Mouse (Mus musculus) kidney, postnatal 0 days (tissue): ENCODE data around the gene Fchsd2. TPM values are rescaled to one million over a fixed set of nuclear protein-coding genes. Genes with fewer than 3 reads are reported as not detected.

Experiments
- ATAC-seq: fragments of 200-750 bp; cut with Nextera tagmentation; replicated peaks from 2 replicates; pipeline ENCODE4 v1.8.0; 2017; ENCODE audit warnings: low read depth, moderate number of reproducible peaks, moderate TSS enrichment, moderate library complexity; ENCODE audit not compliant: low FRiP score
- DNase-seq: peaks from one replicate; pipeline ENCODE4 v3.0.0-alpha.2; 2016; ENCODE audit warnings: low spot score
- H3K27ac ChIP-seq: fragments of 300-500 bp; sonication (generic); 2 replicates; pipeline ENCODE4 v1.5.1; 2014; ENCODE audit warnings: mild to moderate bottlenecking
- H3K27me3 ChIP-seq: fragments of 300-500 bp; sonication (generic); 2 replicates; pipeline ENCODE4 v1.6.1; 2014; ENCODE audit warnings: low read length, mixed read lengths; ENCODE audit not compliant: insufficient read depth
- H3K36me3 ChIP-seq: fragments of 300-500 bp; sonication (generic); 2 replicates; pipeline ENCODE4 v1.6.1; 2014; ENCODE audit warnings: low read length, mixed read lengths; ENCODE audit not compliant: insufficient read depth
- H3K4me1 ChIP-seq: fragments of 300-500 bp; sonication (generic); replicated peaks from 2 replicates; pipeline ENCODE4 v1.6.1; 2014; ENCODE audit warnings: antibody characterized with exemption, low read length, mixed read lengths; ENCODE audit not compliant: insufficient read depth
- H3K4me2 ChIP-seq: fragments of 300-500 bp; sonication (generic); 2 replicates; pipeline ENCODE4 v1.6.1; 2014; ENCODE audit warnings: mild to moderate bottlenecking, low read length, moderate library complexity, mixed read lengths
- H3K4me3 ChIP-seq: fragments of 300-500 bp; sonication (generic); replicated peaks from 2 replicates; pipeline ENCODE4 v1.5.1; 2014; ENCODE audit warnings: low read depth, low read length
- H3K9ac ChIP-seq: fragments of 300-500 bp; sonication (generic); 2 replicates; pipeline ENCODE4 v1.6.1; 2014; ENCODE audit warnings: low read depth, low read length
- H3K9me3 ChIP-seq: fragments of 300-500 bp; sonication (generic); replicated peaks from 2 replicates; pipeline ENCODE4 v1.6.1; 2016; ENCODE audit warnings: low read length, inconsistent platforms, mixed read lengths
- CTCF ChIP-seq: IDR thresholded peaks from 2 replicates; pipeline ENCODE4 v1.5.1; 2016; ENCODE audit warnings: antibody characterized with exemption, low read depth, mild to moderate bottlenecking, moderate library complexity
- WGBS: fragments of 180-500 bp; shearing (Covaris S2); extraction: QIAGEN DNeasy Blood & Tissue Kit; methylation state at CpG from one replicate; pipeline ENCODE4 v1.1.7; 2014; 5-methylcytosine and 5-hydroxymethylcytosine counted together
- polyA plus RNA-seq: library from polyadenylated mRNA; unstranded; fragments of >200 nt; fragmentation: Nextera tagmentation; extraction: Ambion mirVana; gene quantifications from 2 replicates; pipeline ENCODE4 v1.2.1, GENCODE M21; 2015

The Fchsd2 gene
- polyA plus RNA-seq, 1 experiment from 2014 or later = 15.9 TPM

DNA sequence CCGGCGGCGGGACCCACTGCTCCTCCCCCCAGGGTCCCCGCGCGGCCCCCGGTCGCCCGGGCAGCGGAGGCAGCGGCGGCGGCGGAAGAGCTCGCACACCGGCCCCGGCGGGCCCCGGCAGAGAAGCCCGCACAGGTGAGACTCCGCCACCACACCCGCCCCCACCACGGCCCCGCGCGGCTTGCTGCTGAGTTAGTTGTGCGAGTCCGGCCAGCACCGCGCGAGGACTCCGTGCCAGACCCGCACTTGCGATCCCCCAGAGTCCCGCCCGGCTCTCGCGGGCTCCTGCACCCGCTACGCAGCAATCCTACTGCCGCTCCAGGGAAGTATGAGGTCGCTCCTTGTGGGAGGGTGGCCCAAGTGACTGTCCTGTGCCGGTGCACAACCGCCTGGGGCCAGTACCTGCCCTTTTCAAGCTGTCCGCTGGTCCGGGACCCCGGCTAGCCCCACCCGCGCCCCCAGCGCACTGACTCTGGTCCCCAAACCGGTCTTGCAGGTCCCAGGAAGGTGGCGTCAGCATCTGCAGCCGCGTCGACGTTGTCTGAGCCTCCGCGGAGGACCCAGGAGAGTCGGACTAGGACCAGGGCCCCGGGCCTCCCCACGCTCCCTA lies 228.7 kb downstream of the Fchsd2 start:
- peak overlapping the region; percentile 87 for H3K9ac ChIP-seq
- DNase-seq = peak; percentile 47
- H3K4me2 ChIP-seq = peak overlapping the region; percentile 94
- H3K27me3 ChIP-seq = no peaks in the 10 kb centered on the region
- ATAC-seq = peak; percentile 50
- H3K27ac ChIP-seq = peak overlapping the region; percentile 85
- TF ChIP-seq CTCF = no peak
- H3K9me3 ChIP-seq = no peaks in the 10 kb centered on the region
- WGBS = 2% methylated on average over 40 of the region's 61 CpGs
- H3K4me3 ChIP-seq = peak overlapping the region; percentile 56
- H3K4me1 ChIP-seq = peaks cover 29% of the 10 kb centered on the region
- H3K36me3 ChIP-seq = no peaks in the 10 kb centered on the region

DNA sequence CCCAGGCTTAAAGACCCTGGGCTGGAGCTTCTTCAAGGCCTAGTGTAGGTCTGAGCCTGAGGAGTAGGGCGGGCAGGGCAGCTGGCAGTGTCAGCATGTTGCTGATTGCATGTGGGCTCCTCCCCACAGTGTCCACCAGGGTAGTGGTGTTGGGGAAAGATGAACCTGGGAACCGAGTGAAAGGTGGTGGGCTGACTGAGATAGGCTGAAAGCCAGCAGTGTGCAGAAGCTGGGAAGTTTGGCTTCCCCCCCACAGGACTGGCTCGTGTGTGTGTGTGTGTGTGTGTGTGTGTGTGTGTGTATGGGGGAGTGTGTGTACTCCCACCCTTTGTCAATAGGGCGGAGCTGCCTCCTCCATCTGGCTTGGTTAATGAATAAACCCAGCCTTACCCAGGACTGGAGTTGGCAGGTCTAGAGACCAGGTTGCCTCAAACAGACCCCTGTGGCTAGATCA lies 230.5 kb downstream of the Fchsd2 start:
- H3K4me1 ChIP-seq = peaks cover 29% of the 10 kb centered on the region
- no peak for TF ChIP-seq CTCF
- ATAC-seq (peak; percentile 37), DNase-seq (no peak)
- 55% methylated on average over 4 of the region's 4 CpGs for WGBS
- H3K27me3 ChIP-seq = no peaks in the 10 kb centered on the region
- H3K4me3 ChIP-seq = no peak overlapping the region
- H3K27ac ChIP-seq = peak overlapping the region; percentile 31; the same call in 1 of the 2 replicates
- H3K9ac ChIP-seq = no peak overlapping the region
- no peaks in the 10 kb centered on the region for H3K9me3 ChIP-seq
- peak overlapping the region; percentile 94 for H3K4me2 ChIP-seq
- no peaks in the 10 kb centered on the region for H3K36me3 ChIP-seq

DNA sequence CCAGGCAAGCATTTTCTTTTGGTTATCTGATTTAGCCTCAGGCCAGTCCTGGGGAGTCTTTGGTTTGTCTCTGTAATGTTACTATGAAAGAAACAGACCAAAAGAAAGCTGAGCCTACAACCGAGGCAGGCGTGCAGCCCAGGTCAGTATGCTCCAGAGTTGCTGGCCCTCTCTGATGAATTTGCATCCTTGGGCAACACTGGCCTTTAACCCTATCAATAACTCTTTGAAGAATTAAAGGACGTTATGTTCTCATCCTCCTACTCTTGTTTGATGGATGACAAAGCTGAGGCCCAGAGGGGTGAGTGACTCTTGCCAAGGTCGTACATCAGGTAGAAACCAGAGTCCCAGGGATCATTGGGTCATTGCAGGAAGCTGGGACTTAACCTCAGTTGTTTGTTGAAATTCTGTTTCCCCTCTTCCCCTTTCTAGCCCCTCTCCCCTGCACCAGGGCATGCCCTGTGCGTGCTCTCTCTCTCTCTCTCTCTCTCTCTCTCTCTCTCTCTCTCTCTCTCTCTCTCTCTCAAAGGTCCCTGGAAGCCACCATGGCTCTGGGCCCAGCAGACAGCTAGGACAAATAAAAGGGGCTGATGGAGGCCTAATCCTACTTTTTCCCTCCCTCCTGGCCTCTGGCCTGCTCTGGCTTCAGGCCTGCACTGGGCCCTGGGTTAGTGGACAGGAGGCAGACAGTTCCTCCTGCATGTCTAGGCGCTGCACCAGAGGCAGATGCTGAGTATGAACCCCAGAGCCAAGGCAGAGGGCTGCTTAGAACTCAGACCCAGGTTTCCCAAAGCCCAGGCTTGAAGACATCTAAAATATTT lies 231.7 kb downstream of the Fchsd2 start:
- Histone ChIP-seq H3K4me3 (no peak overlapping the region), H3K4me2 (no peak overlapping the region), H3K9me3 (no peaks in the 10 kb centered on the region), H3K9ac (no peak overlapping the region), H3K4me1 (peaks cover 29% of the 10 kb centered on the region), H3K36me3 (no peaks in the 10 kb centered on the region), H3K27ac (no peak overlapping the region), H3K27me3 (no peaks in the 10 kb centered on the region)
- ATAC-seq (no peak), DNase-seq (no peak)
- WGBS = 41% methylated on average over 6 of the region's 6 CpGs
- no peak for TF ChIP-seq CTCF

DNA sequence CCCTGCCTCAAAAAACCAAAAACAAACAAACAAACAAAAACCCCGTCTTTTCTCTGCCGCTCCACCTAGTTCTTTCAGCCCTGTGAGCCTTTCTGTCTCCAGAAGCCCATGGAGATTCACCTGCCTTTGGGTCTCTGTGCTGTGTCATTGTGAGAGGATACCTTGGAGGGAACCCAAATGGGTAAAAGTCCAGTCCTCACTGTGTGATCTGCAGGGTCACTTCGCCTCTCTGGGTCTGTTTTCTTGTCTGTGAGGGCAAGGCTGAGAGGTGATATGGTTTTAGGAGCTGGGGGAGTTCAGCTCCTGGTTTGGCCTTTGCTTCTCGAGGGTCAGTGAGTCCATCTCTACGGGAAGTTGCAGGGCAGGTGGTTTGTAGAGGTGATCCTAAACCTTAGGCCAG lies 233.3 kb downstream of the Fchsd2 start:
- no peak overlapping the region for H3K4me3 ChIP-seq
- ATAC-seq = no peak
- no peaks in the 10 kb centered on the region for H3K9me3 ChIP-seq
- no peak overlapping the region for H3K27ac ChIP-seq
- H3K9ac ChIP-seq = no peak overlapping the region
- H3K4me2 ChIP-seq = no peak overlapping the region
- DNase-seq = no peak
- whole genome bisulfite sequencing = 73% methylated on average over 5 of the region's 5 CpGs
- H3K36me3 ChIP-seq = 0 out of 2 replicates have a peak, but pooled peaks cover 1% of the 10 kb centered on the region
- H3K4me1 ChIP-seq = peaks cover 21% of the 10 kb centered on the region
- no peaks in the 10 kb centered on the region for H3K27me3 ChIP-seq
- TF ChIP-seq CTCF = no peak

DNA sequence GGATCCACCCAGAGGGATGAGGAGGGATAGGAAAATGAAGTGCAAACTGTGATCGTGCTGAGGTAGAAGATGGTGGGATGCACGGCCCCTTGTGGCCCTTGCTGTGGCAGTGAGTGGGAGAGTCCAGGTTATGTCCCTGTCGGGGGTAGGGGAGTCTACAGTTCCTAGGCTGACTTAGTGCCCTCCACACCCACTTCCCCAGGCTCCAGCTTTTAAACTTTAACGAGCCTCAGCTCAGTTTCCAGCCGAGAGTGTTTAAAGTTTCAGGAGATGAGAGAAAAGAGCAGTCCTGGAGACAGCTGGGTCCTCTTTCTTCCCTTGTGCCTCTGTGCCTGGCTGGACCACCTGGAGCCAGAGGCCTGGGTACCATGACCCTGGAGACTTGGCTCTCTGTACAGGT lies 234.6 kb downstream of the Fchsd2 start:
- no peaks in the 10 kb centered on the region for H3K27me3 ChIP-seq
- ATAC-seq = no peak
- 33% methylated on average over 5 of the region's 5 CpGs for WGBS
- peak overlapping the region; percentile 36 for H3K27ac ChIP-seq
- DNase-seq = no peak
- no peak overlapping the region for H3K9ac ChIP-seq
- no peaks in the 10 kb centered on the region for H3K9me3 ChIP-seq
- no peak for TF ChIP-seq CTCF
- 0 out of 2 replicates have a peak, but pooled peaks cover 3% of the 10 kb centered on the region for H3K36me3 ChIP-seq
- peaks cover 14% of the 10 kb centered on the region for H3K4me1 ChIP-seq
- H3K4me3 ChIP-seq = no peak overlapping the region
- no peak overlapping the region for H3K4me2 ChIP-seq

DNA sequence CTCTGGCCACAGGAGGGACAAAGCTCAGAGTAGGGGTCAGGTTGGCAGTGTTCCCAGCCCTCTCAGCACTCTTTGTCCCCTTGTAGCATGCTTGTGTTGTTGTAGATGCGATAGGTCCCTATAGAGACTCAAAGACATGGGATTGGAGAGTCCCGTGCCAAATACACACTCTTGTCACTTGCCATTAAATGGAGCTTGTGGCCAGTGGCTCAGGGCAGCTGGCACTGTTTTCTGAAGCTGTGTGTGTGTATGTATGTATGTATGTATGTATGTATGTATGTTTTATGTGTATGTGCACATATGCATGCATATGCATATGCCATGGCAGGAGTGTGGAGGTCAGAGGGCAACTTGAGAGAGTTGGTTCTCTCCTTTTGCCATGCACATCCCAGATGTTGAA lies 235.1 kb downstream of the Fchsd2 start:
- DNase-seq (no peak), ATAC-seq (no peak)
- no peak for TF ChIP-seq CTCF
- no peaks in the 10 kb centered on the region for H3K9me3 ChIP-seq
- H3K4me3 ChIP-seq = no peak overlapping the region
- 84% methylated on average over 2 of the region's 2 CpGs for WGBS
- H3K4me2 ChIP-seq = no peak overlapping the region
- no peak overlapping the region for H3K9ac ChIP-seq
- no peaks in the 10 kb centered on the region for H3K27me3 ChIP-seq
- H3K27ac ChIP-seq = no peak overlapping the region
- H3K4me1 ChIP-seq = peaks cover 10% of the 10 kb centered on the region; the same call in 1 of the 2 replicates
- H3K36me3 ChIP-seq = 0 out of 2 replicates have a peak, but pooled peaks cover 3% of the 10 kb centered on the region
